Mouse (Mus musculus) kidney, postnatal 0 days (tissue): ENCODE measurements at regions not wholly inside any gene's neighbourhood (a gene's known extent, or its start where the extent isn't known, plus 50 kb on each side); places are given as distances from the start of the nearest gene placed in this dataset.

ENCODE experiments used
- ATAC-seq: fragments of 200-750 bp; cut with Nextera tagmentation; replicated peaks from 2 replicates; pipeline ENCODE4 v1.8.0; 2017; ENCODE audit warnings: low read depth, moderate number of reproducible peaks, moderate TSS enrichment, moderate library complexity; ENCODE audit not compliant: low FRiP score
- DNase-seq: peaks from one replicate; pipeline ENCODE4 v3.0.0-alpha.2; 2016; ENCODE audit warnings: low spot score
- H3K27ac ChIP-seq: fragments of 300-500 bp; sonication (generic); 2 replicates; pipeline ENCODE4 v1.5.1; 2014; ENCODE audit warnings: mild to moderate bottlenecking
- H3K27me3 ChIP-seq: fragments of 300-500 bp; sonication (generic); 2 replicates; pipeline ENCODE4 v1.6.1; 2014; ENCODE audit warnings: low read length, mixed read lengths; ENCODE audit not compliant: insufficient read depth
- H3K36me3 ChIP-seq: fragments of 300-500 bp; sonication (generic); 2 replicates; pipeline ENCODE4 v1.6.1; 2014; ENCODE audit warnings: low read length, mixed read lengths; ENCODE audit not compliant: insufficient read depth
- H3K4me1 ChIP-seq: fragments of 300-500 bp; sonication (generic); replicated peaks from 2 replicates; pipeline ENCODE4 v1.6.1; 2014; ENCODE audit warnings: antibody characterized with exemption, low read length, mixed read lengths; ENCODE audit not compliant: insufficient read depth
- H3K4me2 ChIP-seq: fragments of 300-500 bp; sonication (generic); 2 replicates; pipeline ENCODE4 v1.6.1; 2014; ENCODE audit warnings: mild to moderate bottlenecking, low read length, moderate library complexity, mixed read lengths
- H3K4me3 ChIP-seq: fragments of 300-500 bp; sonication (generic); replicated peaks from 2 replicates; pipeline ENCODE4 v1.5.1; 2014; ENCODE audit warnings: low read depth, low read length
- H3K9ac ChIP-seq: fragments of 300-500 bp; sonication (generic); 2 replicates; pipeline ENCODE4 v1.6.1; 2014; ENCODE audit warnings: low read depth, low read length
- H3K9me3 ChIP-seq: fragments of 300-500 bp; sonication (generic); replicated peaks from 2 replicates; pipeline ENCODE4 v1.6.1; 2016; ENCODE audit warnings: low read length, inconsistent platforms, mixed read lengths
- CTCF ChIP-seq: IDR thresholded peaks from 2 replicates; pipeline ENCODE4 v1.5.1; 2016; ENCODE audit warnings: antibody characterized with exemption, low read depth, mild to moderate bottlenecking, moderate library complexity
- WGBS: fragments of 180-500 bp; shearing (Covaris S2); extraction: QIAGEN DNeasy Blood & Tissue Kit; methylation state at CpG from one replicate; pipeline ENCODE4 v1.1.7; 2014; 5-methylcytosine and 5-hydroxymethylcytosine counted together

DNA sequence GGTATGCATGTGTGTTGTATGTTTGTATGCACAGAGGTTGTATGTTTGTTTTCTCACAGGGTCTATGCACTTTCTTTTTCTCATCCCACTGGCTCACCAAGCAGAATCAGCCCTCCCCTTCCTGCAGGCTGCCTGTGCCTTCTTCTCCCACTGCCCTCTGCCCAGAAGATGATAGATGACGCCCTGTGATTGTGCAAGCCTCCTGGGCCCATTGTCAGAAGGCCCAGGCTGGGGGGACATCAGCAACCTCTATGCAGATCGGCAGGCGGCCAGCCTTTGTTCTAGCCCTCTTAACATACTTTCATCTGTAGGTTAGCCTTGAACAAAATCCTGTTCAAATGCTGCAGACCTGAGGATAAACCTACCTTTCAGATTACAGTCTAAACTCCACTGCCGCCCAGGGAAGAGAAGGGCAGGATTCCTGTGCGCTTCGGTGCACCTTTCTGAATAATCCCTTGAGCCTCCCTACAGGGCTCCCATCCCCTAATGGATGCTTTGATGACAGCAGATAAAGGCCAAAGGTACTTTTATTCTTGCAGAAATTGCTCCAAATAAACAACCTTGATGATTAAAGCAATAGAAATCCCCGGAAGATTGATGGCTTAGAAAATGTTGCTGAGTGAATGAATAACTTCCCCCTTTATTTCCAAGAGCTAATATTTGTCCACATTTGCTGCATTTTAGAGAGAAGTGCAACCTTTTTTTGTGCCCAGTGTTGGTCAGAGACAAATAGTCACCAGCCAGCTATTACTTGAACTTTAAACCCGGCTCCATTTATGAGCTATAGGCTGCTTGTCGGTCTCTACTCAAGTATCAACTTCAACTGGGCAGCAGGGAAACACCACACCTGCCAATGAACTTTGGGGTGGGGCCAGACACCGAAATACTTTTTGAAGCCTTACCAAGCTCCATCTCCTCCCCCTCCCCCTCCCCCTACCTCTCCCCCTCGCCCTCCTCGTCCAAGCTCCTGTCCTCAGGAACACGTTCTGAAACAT lies 279.4 kb downstream of the Fam49a start:
- no peak for ATAC-seq
- TF ChIP-seq CTCF = no peak
- H3K9me3 ChIP-seq = no peaks in the 10 kb centered on the region

GRCm38 (mm10) chr12:12539291-12539690 lies 277.4 kb downstream of the Fam49a start:
- DNase-seq = no peak
- Histone ChIP-seq H3K9me3 (no peaks in the 10 kb centered on the region), H3K9ac (no peak overlapping the region), H3K4me1 (no peaks in the 10 kb centered on the region), H3K4me2 (no peak overlapping the region), H3K36me3 (no peaks in the 10 kb centered on the region), H3K4me3 (no peak overlapping the region), H3K27ac (no peak overlapping the region), H3K27me3 (no peaks in the 10 kb centered on the region)
- WGBS = 71% methylated on average over 3 of the region's 3 CpGs
- no peak for TF ChIP-seq CTCF
- no peak for ATAC-seq

More for the DNA sequence above, 279.4 kb downstream of the Fam49a start:
- no peak overlapping the region for H3K27ac ChIP-seq
- no peak overlapping the region for H3K4me3 ChIP-seq
- 53% methylated on average over 13 of the region's 13 CpGs for WGBS
- DNase-seq = no peak
- H3K36me3 ChIP-seq = no peaks in the 10 kb centered on the region
- H3K4me2 ChIP-seq = no peak overlapping the region
- no peaks in the 10 kb centered on the region for H3K27me3 ChIP-seq
- no peak overlapping the region for H3K9ac ChIP-seq
- H3K4me1 ChIP-seq = no peaks in the 10 kb centered on the region

- 15% methylated on average over 2 of the region's 2 CpGs for WGBS
- no peak for TF ChIP-seq CTCF
- no peaks in the 10 kb centered on the region for H3K9me3 ChIP-seq
- H3K4me1 ChIP-seq = no peaks in the 10 kb centered on the region
- no peak for ATAC-seq
- H3K9ac ChIP-seq = no peak overlapping the region
- no peak for DNase-seq
- H3K27ac ChIP-seq = no peak overlapping the region
- no peaks in the 10 kb centered on the region for H3K36me3 ChIP-seq
- no peaks in the 10 kb centered on the region for H3K27me3 ChIP-seq
- no peak overlapping the region for H3K4me2 ChIP-seq
- H3K4me3 ChIP-seq = no peak overlapping the region
Measured at GRCm38 (mm10) chr12:12534779-12535178, 272.8 kb downstream of the Fam49a start.

DNA sequence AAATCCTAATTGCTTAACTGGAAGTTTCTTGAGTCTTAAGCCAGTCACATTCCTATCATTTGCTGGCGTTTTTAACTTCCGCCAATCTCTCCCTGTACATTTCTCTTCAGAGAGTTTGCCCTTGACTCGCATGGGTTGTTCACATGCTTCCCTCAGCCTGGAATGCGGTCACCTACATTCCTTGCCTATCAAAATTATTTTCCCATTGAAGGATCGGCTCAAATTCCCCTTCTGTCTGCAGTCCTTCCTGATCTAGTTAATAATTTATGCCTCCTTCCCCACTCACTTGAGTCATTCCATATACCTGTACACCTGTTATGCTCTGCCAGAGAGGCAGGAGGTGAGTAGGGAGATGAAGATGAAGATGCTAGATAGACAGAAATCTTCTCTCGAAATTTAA lies 268.9 kb downstream of the Fam49a start:
- DNase-seq (peak; percentile 56), ATAC-seq (no peak)
- Histone ChIP-seq H3K4me2 (no peak overlapping the region), H3K27ac (no peak overlapping the region), H3K9ac (no peak overlapping the region), H3K36me3 (no peaks in the 10 kb centered on the region), H3K4me1 (no peaks in the 10 kb centered on the region), H3K9me3 (no peaks in the 10 kb centered on the region), H3K4me3 (no peak overlapping the region), H3K27me3 (no peaks in the 10 kb centered on the region)
- TF ChIP-seq CTCF = no peak
- WGBS = 43% methylated on average over 6 of the region's 6 CpGs

DNA sequence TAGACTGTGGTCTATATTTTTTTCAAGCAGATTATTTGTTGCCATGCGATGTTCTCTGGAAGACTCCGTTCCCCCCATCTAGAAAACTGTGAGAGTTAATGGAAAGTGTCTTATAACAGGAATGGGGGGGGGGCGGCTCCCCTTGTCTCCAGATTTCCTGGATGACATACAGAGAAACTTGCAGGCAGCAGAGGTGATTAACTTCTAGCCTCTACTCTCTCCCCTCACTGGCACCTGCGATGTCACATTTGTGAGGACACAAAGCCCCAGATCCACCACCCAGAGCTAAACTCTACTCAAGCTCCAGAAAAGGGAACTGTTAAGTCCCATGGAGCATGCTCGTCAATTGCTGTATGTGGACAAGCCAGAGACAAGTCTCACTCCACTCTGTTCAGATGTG lies 267.6 kb downstream of the Fam49a start:
- Histone ChIP-seq H3K4me2 (no peak overlapping the region), H3K9me3 (no peaks in the 10 kb centered on the region), H3K4me1 (no peaks in the 10 kb centered on the region), H3K27ac (no peak overlapping the region), H3K27me3 (no peaks in the 10 kb centered on the region), H3K9ac (no peak overlapping the region), H3K4me3 (no peak overlapping the region), H3K36me3 (no peaks in the 10 kb centered on the region)
- no peak for TF ChIP-seq CTCF
- ATAC-seq (no peak), DNase-seq (no peak)
- 96% methylated on average over 5 of the region's 5 CpGs for WGBS

DNA sequence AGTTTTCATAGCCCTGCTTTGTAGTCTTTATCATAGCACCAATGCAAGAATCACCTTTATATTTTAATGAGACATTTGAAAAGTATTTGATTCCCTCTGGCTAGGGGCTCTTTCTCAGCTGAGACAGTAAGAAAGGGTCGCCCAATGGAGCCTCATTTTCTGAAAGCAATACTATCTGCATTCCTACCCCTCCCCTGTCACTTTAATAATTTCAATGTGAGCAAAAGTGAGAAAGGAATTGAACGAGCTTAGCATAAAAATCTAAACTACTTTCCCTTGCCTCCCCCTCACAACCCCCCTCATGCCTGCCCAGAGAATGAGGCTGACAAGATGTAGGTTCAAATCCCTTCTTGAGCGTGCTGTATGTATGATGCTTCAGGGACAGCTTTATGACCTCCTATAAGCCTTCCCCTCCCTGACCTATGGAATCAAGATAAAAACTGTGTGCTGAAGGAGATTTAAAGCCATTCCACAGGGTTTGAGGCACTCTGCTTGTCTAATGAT lies 266.6 kb downstream of the Fam49a start:
- 76% methylated on average over 3 of the region's 3 CpGs for WGBS
- Histone ChIP-seq H3K27ac (no peak overlapping the region), H3K9me3 (no peaks in the 10 kb centered on the region), H3K27me3 (no peaks in the 10 kb centered on the region), H3K9ac (no peak overlapping the region), H3K4me3 (no peak overlapping the region), H3K4me2 (no peak overlapping the region), H3K4me1 (no peaks in the 10 kb centered on the region), H3K36me3 (no peaks in the 10 kb centered on the region)
- ATAC-seq (no peak), DNase-seq (no peak)
- no peak for TF ChIP-seq CTCF
